10 mouse cellular contexts compared by ENCODE assay signal in genomic region chr3:121290681-121291080, GRCm38 (mm10). TPM values are rescaled to one million over a fixed set of nuclear protein-coding genes. Genes with fewer than 3 reads are reported as not detected.
DNase-seq lines count a peak whose midpoint lies in the region; ATAC-seq and TF ChIP-seq lines count a peak whose summit lies in the region.
"Had no signal": no experiment of that assay in that cellular context is flagged by ENCODE, and none has a peak within 500 bp of the region (broad histone marks: within the 10 kb centered on the region; RNA-seq: fewer than 3 reads in every experiment).

No protein-coding gene starts in this region.

- no peak for ATAC-seq in intestine, postnatal 0 days
- ATAC-seq in neural tube, embryonic 13.5 days (ENCODE audit: low read depth): no peak

- no peaks in the 10 kb centered on the region for H3K9me3 ChIP-seq in forebrain, embryonic 10.5 days
- no peaks in the 10 kb centered on the region for H3K9me3 ChIP-seq in intestine, postnatal 0 days (ENCODE audit: control insufficient read depth)
- no peaks in the 10 kb centered on the region for H3K9me3 ChIP-seq in neural tube, embryonic 13.5 days

- no peaks in the 10 kb centered on the region for H3K36me3 ChIP-seq in forebrain, embryonic 10.5 days (replicated peaks)
- no peaks in the 10 kb centered on the region for H3K36me3 ChIP-seq in intestine, postnatal 0 days (ENCODE audit: control insufficient read depth, insufficient read depth)
- no peaks in the 10 kb centered on the region for H3K36me3 ChIP-seq in neural tube, embryonic 13.5 days

- H3K4me1 ChIP-seq in lung, adult 2 months (ENCODE audit: control insufficient read depth, insufficient read depth, low read length): peaks cover 4% of the 10 kb centered on the region; the same call in 1 of the 2 replicates
- peaks cover 20% of the 10 kb centered on the region for H3K4me1 ChIP-seq in forebrain, embryonic 10.5 days
- no peaks in the 10 kb centered on the region for H3K4me1 ChIP-seq in intestine, postnatal 0 days (replicated peaks; ENCODE audit: control insufficient read depth, insufficient read depth, low read length)
- H3K4me1 ChIP-seq in neural tube, embryonic 13.5 days (replicated peaks): peaks cover 6% of the 10 kb centered on the region

- no peak overlapping the region; the same call in 1 of the 2 replicates for H3K9ac ChIP-seq in intestine, postnatal 0 days (ENCODE audit: low read depth, low read length)
- H3K9ac ChIP-seq in neural tube, embryonic 13.5 days: peak overlapping the region; percentile 64

- DNase-seq in lung, adult 2 months: no peak
- no peak for DNase-seq in lung, postnatal 36 days
- no peak for DNase-seq in forebrain, embryonic 10.5 days (ENCODE audit: extremely low spot score, low spot score)
- no peak for DNase-seq in urinary bladder, postnatal 36 days (ENCODE audit: low spot score in 2 of 2)
- no peak for DNase-seq in frontal cortex, postnatal 14 days (ENCODE audit: low spot score in 2 of 2)
- no peak for DNase-seq in urinary bladder, postnatal 25 days (ENCODE audit: low spot score)
- DNase-seq: adrenal gland, postnatal 10 days; kidney, postnatal 36 days had no signal

- H3K27me3 ChIP-seq in forebrain, embryonic 10.5 days (ENCODE audit: poor library complexity, severe bottlenecking): no peaks in the 10 kb centered on the region
- no peaks in the 10 kb centered on the region for H3K27me3 ChIP-seq in intestine, postnatal 0 days (replicated peaks; ENCODE audit: control insufficient read depth, insufficient read depth, low read length)
- H3K27me3 ChIP-seq in neural tube, embryonic 13.5 days: no peaks in the 10 kb centered on the region

- H3K27ac ChIP-seq in forebrain, embryonic 10.5 days: peak overlapping the region; percentile 93
- H3K27ac ChIP-seq in intestine, postnatal 0 days (ENCODE audit: low read depth, low read length): peak overlapping the region; percentile 95
- peak overlapping the region; percentile 94 for H3K27ac ChIP-seq in neural tube, embryonic 13.5 days (replicated peaks)

- WGBS in lung, adult 2 months: 71% methylated on average over 8 of the region's 8 CpGs
- 83% methylated on average over 8 of the region's 8 CpGs for WGBS in forebrain, embryonic 10.5 days
- WGBS in intestine, postnatal 0 days: 55% methylated on average over 8 of the region's 8 CpGs
- WGBS in neural tube, embryonic 13.5 days: 77% methylated on average over 8 of the region's 8 CpGs

- peak overlapping the region; percentile 17 for H3K4me3 ChIP-seq in lung, adult 2 months (replicated peaks; ENCODE audit: extremely low read depth, low read depth, low read length)
- peak overlapping the region; percentile 65 for H3K4me3 ChIP-seq in forebrain, embryonic 10.5 days
- peak overlapping the region; percentile 67 for H3K4me3 ChIP-seq in intestine, postnatal 0 days (ENCODE audit: low read depth, low read length)
- peak overlapping the region; percentile 67 for H3K4me3 ChIP-seq in neural tube, embryonic 13.5 days

- no peak for TF ChIP-seq POLR2A in lung, adult 2 months (IDR thresholded peaks at IDR 0.05; ENCODE audit: borderline replicate concordance, extremely low read depth, low read depth, low read length)

- peak overlapping the region; percentile 72 for H3K4me2 ChIP-seq in intestine, postnatal 0 days (replicated peaks; ENCODE audit: low read depth)
- H3K4me2 ChIP-seq in neural tube, embryonic 13.5 days: peak overlapping the region; percentile 61

- TF ChIP-seq CTCF in lung, adult 2 months (IDR thresholded peaks at IDR 0.05; ENCODE audit: insufficient read depth, low read length): no peak
- TF ChIP-seq CTCF in intestine, postnatal 0 days (IDR thresholded peaks at IDR 0.05; ENCODE audit: low read depth): no peak

RNA-seq across cellular contexts. Expression of gene Alg14, which starts 0.9 kb away (rescaled TPM):
- polyA plus RNA-seq in lung, adult 2 months (2012; rRNA removed): 19.6 and 24.5 TPM in 2 replicates
- polyA plus RNA-seq in forebrain, embryonic 10.5 days (2016; fragmentation: Nextera tagmentation; extraction: Ambion mirVana): 30.9 and 34.0 TPM in 2 replicates
- polyA plus RNA-seq in intestine, postnatal 0 days (2015; fragmentation: Nextera tagmentation; extraction: Ambion mirVana): 25.6 and 26.1 TPM in 2 replicates
- 37.9 and 39.3 TPM in 2 replicates for polyA plus RNA-seq in neural tube, embryonic 13.5 days (2015; fragmentation: Nextera tagmentation; extraction: Ambion mirVana)

RNA-seq across cellular contexts. Expression of gene Tmem56, which starts 7.8 kb away (rescaled TPM):
- 2.3 TPM in 2 replicates for polyA plus RNA-seq in lung, adult 2 months (2012; rRNA removed)
- polyA plus RNA-seq in forebrain, embryonic 10.5 days (2016; fragmentation: Nextera tagmentation; extraction: Ambion mirVana): 1.4 and 1.6 TPM in 2 replicates
- 6.0 and 6.8 TPM in 2 replicates for polyA plus RNA-seq in intestine, postnatal 0 days (2015; fragmentation: Nextera tagmentation; extraction: Ambion mirVana)
- 1.4 and 1.6 TPM in 2 replicates for polyA plus RNA-seq in neural tube, embryonic 13.5 days (2015; fragmentation: Nextera tagmentation; extraction: Ambion mirVana)

Comparison
In these comparisons a context has a peak if more than half of its experiments do, and no peak if none do; other contexts are left out.
1. H3K4me3 ChIP-seq: peak in every context shown above with its lines; median percentile 67 in intestine, postnatal 0 days; 67 in neural tube, embryonic 13.5 days; 65 in forebrain, embryonic 10.5 days; 17 in lung, adult 2 months.